Mouse (Mus musculus): ENCODE data around the gene Lsamp.
"Not testable (repeated sequence)": the region's sequence is repeated elsewhere in the genome, so short reads cannot be mapped to it uniquely, and the experiment has no call there.

The Lsamp gene

GRCm38 (mm10) chr16:40491606-40492005 is 507.4 kb downstream of the Lsamp start:
- no peak for DNase-seq (ENCODE audit: low read depth, low spot score)

- DNase-seq (ENCODE audit: low read depth, low spot score) = no peak
These were observed 520.2 kb downstream of the Lsamp start for GRCm38 (mm10) chr16:40504262-40504960.

- no peak for DNase-seq (ENCODE audit: low read depth, low spot score)
These were observed 525.2 kb downstream of the Lsamp start for GRCm38 (mm10) chr16:40509146-40510030.

GRCm38 (mm10) chr16:40536754-40537153 is 552.6 kb downstream of the Lsamp start:
- DNase-seq (ENCODE audit: low read depth, low spot score) = no peak

GRCm38 (mm10) chr16:40549663-40550062 is 565.5 kb downstream of the Lsamp start:
- DNase-seq (ENCODE audit: low read depth, low spot score) = no peak

- DNase-seq (ENCODE audit: low read depth, low spot score) = no peak
These were observed 571.4 kb downstream of the Lsamp start for GRCm38 (mm10) chr16:40555608-40556007.

- no peak for DNase-seq (ENCODE audit: low read depth, low spot score)
These were observed 573.6 kb downstream of the Lsamp start for GRCm38 (mm10) chr16:40557680-40558249.

GRCm38 (mm10) chr16:40567431-40567941 is 583.3 kb downstream of the Lsamp start:
- no peak for DNase-seq (ENCODE audit: low read depth, low spot score)

- DNase-seq (ENCODE audit: low read depth, low spot score) = no peak
These were observed 588.1 kb downstream of the Lsamp start for GRCm38 (mm10) chr16:40572085-40572745.

- no peak for DNase-seq (ENCODE audit: low read depth, low spot score)
These were observed 597.9 kb downstream of the Lsamp start for GRCm38 (mm10) chr16:40582076-40582475.

- no peak for DNase-seq (ENCODE audit: low read depth, low spot score)
These were observed 609.0 kb downstream of the Lsamp start for GRCm38 (mm10) chr16:40593161-40593560.

- no peak for DNase-seq (ENCODE audit: low read depth, low spot score)
These were observed 617.5 kb downstream of the Lsamp start for GRCm38 (mm10) chr16:40601431-40602387.

GRCm38 (mm10) chr16:40607509-40607908 is 623.3 kb downstream of the Lsamp start:
- DNase-seq (ENCODE audit: low read depth, low spot score) = no peak

GRCm38 (mm10) chr16:40616697-40617096 is 632.5 kb downstream of the Lsamp start:
- DNase-seq (ENCODE audit: low read depth, low spot score) = not testable (repeated sequence)

GRCm38 (mm10) chr16:40621086-40621485 is 636.9 kb downstream of the Lsamp start:
- not testable (repeated sequence) for DNase-seq (ENCODE audit: low read depth, low spot score)

- DNase-seq (ENCODE audit: low read depth, low spot score) = no peak
These were observed 643.0 kb downstream of the Lsamp start for GRCm38 (mm10) chr16:40627159-40627558.

GRCm38 (mm10) chr16:40639621-40640371 is 655.6 kb downstream of the Lsamp start:
- no peak for DNase-seq (ENCODE audit: low read depth, low spot score)

GRCm38 (mm10) chr16:40652800-40653199 is 668.6 kb downstream of the Lsamp start:
- DNase-seq (ENCODE audit: low read depth, low spot score) = no peak

- DNase-seq (ENCODE audit: low read depth, low spot score) = no peak
These were observed 669.3 kb downstream of the Lsamp start for GRCm38 (mm10) chr16:40653508-40653907.

- no peak for DNase-seq (ENCODE audit: low read depth, low spot score)
These were observed 672.2 kb downstream of the Lsamp start for GRCm38 (mm10) chr16:40656347-40656746.
